Mouse (Mus musculus) urinary bladder, postnatal 36 days (tissue): Measurements from ENCODE around the gene Abcb11.

Source experiments
- DNase-seq, 2 experiments: peaks; one replicate each; pipeline ENCODE4 v3.0.0; 2022; ENCODE audit warnings: low spot score in 2 of 2, mixed read lengths in 1 of 2

Abcb11 gene

DNA sequence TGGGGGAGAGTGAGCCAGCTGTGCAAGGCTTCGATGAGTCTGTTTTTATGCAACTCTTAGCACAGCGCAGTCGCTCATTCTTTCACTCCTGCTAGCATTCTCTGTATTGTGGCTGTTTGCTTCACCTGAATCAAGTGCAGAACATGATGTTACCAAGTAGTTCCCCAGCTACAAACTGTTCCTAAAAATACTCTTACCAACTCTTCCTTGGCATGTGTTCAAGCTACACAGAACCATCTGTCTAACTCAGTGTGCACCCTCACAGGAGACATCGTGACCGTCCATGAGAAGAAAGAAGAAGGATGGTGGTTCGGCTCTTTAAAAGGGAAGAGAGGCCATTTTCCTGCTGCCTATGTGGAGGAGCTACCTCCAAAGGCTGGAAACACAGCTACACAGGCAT, 153.7 kb downstream of the Abcb11 start:
- no peak for DNase-seq
